Mouse (Mus musculus): ENCODE results near the gene Fosb. TPM values are rescaled to one million over a fixed set of nuclear protein-coding genes. Genes with fewer than 3 reads are reported as not detected.

Gene Fosb
- total RNA-seq, 2 experiments from 2014 or later: 5.2 to 9.8 TPM

DNA sequence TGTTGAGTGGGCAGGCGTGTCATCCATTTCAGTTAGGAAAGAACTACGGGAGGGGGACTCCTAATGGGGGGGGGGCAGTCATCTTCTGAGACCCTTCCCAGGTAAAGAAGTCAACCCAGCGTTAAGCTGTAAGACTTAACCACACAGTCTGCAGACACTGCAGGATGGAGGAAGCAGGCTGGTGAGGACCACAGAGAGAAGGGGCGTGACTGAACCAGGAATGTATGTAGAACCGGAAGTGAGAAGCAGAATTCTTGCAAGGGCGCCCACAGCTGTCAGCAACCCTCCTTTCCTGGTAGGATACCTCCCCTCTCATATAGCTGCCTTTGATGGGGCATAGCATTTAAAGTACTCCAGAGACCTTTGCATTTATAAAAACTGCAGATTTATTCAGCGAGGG lies 53.3 kb downstream of the Fosb start:
- DNase-seq (ENCODE audit: extremely low spot score in 1 of 2, low spot score in 1 of 2): no peak

DNA sequence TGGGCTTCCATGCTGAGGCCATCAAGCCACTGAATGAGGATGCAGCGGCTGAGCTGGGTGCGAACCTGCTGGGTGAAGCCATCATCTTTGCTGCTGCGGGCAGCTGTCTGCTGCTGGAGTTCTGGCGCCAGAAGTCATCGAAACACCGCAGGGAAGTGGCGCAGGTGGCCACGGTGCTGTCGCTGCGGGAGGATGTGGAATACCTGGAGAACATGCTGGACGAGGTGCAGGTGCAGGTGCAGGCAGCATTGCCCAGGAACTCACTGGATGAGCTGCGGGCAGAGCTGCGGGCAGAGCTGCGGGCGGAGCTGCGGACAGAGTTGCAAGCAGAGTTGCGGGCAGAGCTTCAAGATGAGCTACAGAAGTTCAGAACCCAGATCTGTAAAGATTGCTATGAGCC lies 54.5 kb downstream of the Fosb start:
- no peak for DNase-seq (ENCODE audit: extremely low spot score in 1 of 2, low spot score in 1 of 2)

DNA sequence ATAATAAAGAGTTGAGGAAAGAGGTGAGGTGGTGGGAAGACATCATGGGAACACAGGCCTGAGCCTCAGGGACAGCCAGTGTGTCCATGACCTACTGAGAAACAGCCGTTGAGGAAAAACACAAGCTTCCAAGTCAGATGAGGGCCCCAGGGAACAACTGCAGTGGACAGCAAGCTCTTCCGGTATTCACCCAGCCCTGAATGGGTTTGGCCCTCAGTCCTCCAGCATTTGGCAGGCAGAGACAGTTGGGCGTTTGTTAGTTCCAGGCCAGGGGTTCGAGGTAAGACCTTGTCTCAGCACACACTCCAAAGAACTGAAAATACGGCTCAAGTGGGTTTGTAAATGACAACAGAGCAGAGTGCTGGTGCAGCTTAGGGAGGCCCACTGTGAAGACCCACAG lies 56.4 kb downstream of the Fosb start:
- DNase-seq (ENCODE audit: extremely low spot score in 1 of 2, low spot score in 1 of 2): no peak

Other genes with a start within 250 kb of the Fosb start
- gene Dmwd, start 233.8 kb downstream of the Fosb start, total RNA-seq (2021): 100 to 1,000 TPM; 151 to 152 TPM
- gene Dmpk, start 226.2 kb downstream of the Fosb start, total RNA-seq (2021): 10 to 100 TPM; 26.7 to 39.3 TPM
- gene Six5, start 215.5 kb downstream of the Fosb start, total RNA-seq (2021): 1 to 10 TPM; 1.8 to 2.6 TPM
- under 1 TPM; 0.42 to 0.49 TPM for gene Gm4969, start 191.7 kb downstream of the Fosb start, total RNA-seq (2021)
- gene Fbxo46, start 190.2 kb downstream of the Fosb start, total RNA-seq (2021): 10 to 100 TPM; 13.2 to 14.2 TPM
- 10 to 100 TPM; 17.9 to 19.7 TPM for gene Qpctl, start 160.8 kb downstream of the Fosb start, total RNA-seq (2021)
- 10 to 100 TPM; 72.4 to 84.8 TPM for gene Snrpd2, start 160.3 kb downstream of the Fosb start, total RNA-seq (2021)
- gene Gipr, start 143.9 kb downstream of the Fosb start, total RNA-seq (2021): under 1 TPM; 0.37 to 0.77 TPM
- gene Eml2, start 133.6 kb downstream of the Fosb start, total RNA-seq (2021): 100 to 1,000 TPM; 157 to 164 TPM
- 1 to 10 TPM; 2.2 to 2.5 TPM for gene Gpr4, start 97.5 kb downstream of the Fosb start, total RNA-seq (2021)
- 10 to 100 TPM; 36.5 to 41.5 TPM for gene Opa3, start 81.7 kb downstream of the Fosb start, total RNA-seq (2021)
- gene Vasp, start 38.2 kb downstream of the Fosb start, total RNA-seq (2021): 10 to 100 TPM; 15.2 to 16.3 TPM
- not detected for gene Ppm1n, start 30.0 kb downstream of the Fosb start, total RNA-seq (2021)
- gene Rtn2, start 27.4 kb downstream of the Fosb start, total RNA-seq (2021): 10 to 100 TPM; 85.9 to 96.3 TPM
- gene Ercc1, start 34.7 kb upstream of the Fosb start, total RNA-seq (2021): 10 to 100 TPM; 37.8 to 39.1 TPM
- 10 to 100 TPM; 17.7 to 18.3 TPM for gene Cd3eap, start 49.4 kb upstream of the Fosb start, total RNA-seq (2021)
- gene Ppp1r13l, start 49.7 kb upstream of the Fosb start, total RNA-seq (2021): 1 to 10 TPM; 4.5 to 4.8 TPM
- 10 to 100 TPM; 34.5 to 34.9 TPM for gene Ercc2, start 72.0 kb upstream of the Fosb start, total RNA-seq (2021)
- gene Klc3, start 94.1 kb upstream of the Fosb start, total RNA-seq (2021): 1 to 10 TPM; 2.2 to 3.4 TPM
- gene Ckm, start 94.7 kb upstream of the Fosb start, total RNA-seq (2021): not detected
- 100 to 1,000 TPM in 1 of 2 experiments, 10 to 100 TPM in 1; 92.8 to 105 TPM for gene Mark4, start 148.8 kb upstream of the Fosb start, total RNA-seq (2021)
- gene Exoc3l2, start 153.3 kb upstream of the Fosb start, total RNA-seq (2021): under 1 TPM; 0.37 to 0.38 TPM
- 1 to 10 TPM; 6.0 to 7.1 TPM for gene Bloc1s3, start 198.3 kb upstream of the Fosb start, total RNA-seq (2021)
- gene Trappc6a, start 198.3 kb upstream of the Fosb start, total RNA-seq (2021): 10 to 100 TPM; 20.1 to 21.1 TPM
- gene Nkpd1, start 207.8 kb upstream of the Fosb start, total RNA-seq (2021): under 1 TPM; 0.49 to 0.66 TPM